Mouse (Mus musculus) forebrain, embryonic 11.5 days (tissue): Measurements from ENCODE around the gene Asb8. TPM values are rescaled to one million over a fixed set of nuclear protein-coding genes. Genes with fewer than 3 reads are reported as not detected.

Source experiments
- ATAC-seq: fragments of 200-750 bp; cut with Nextera tagmentation; replicated peaks from 2 replicates; pipeline ENCODE4 v1.8.0; 2017; ENCODE audit warnings: moderate TSS enrichment; ENCODE audit not compliant: low FRiP score
- DNase-seq: peaks from one replicate; pipeline ENCODE4 v3.0.0-alpha.2; 2017; ENCODE audit warnings: low spot score
- H3K27ac ChIP-seq: fragments of 300-500 bp; sonication (generic); 2 replicates; pipeline ENCODE4 v1.5.1; 2014; ENCODE audit warnings: low read depth, low read length
- H3K27me3 ChIP-seq: fragments of 300-500 bp; sonication (generic); 2 replicates; pipeline ENCODE4 v1.6.1; 2014; ENCODE audit warnings: mild to moderate bottlenecking, low read length, mixed read lengths; ENCODE audit not compliant: control insufficient read depth, insufficient read depth
- H3K36me3 ChIP-seq: fragments of 300-500 bp; sonication (generic); 2 replicates; pipeline ENCODE4 v1.6.1; 2014; ENCODE audit warnings: mild to moderate bottlenecking, low read length, moderate library complexity, mixed read lengths; ENCODE audit not compliant: control insufficient read depth, insufficient read depth
- H3K4me1 ChIP-seq: fragments of 300-500 bp; sonication (generic); replicated peaks from 2 replicates; pipeline ENCODE4 v1.6.1; 2014; ENCODE audit warnings: low read length, mixed read lengths; ENCODE audit not compliant: control insufficient read depth, insufficient read depth
- H3K4me2 ChIP-seq: fragments of 300-500 bp; sonication (generic); 2 replicates; pipeline ENCODE4 v1.6.1; 2014; ENCODE audit warnings: low read depth, mild to moderate bottlenecking, low read length, moderate library complexity, mixed read lengths; ENCODE audit not compliant: severe bottlenecking
- H3K4me3 ChIP-seq: fragments of 300-500 bp; sonication (generic); 2 replicates; pipeline ENCODE4 v1.5.1; 2014; ENCODE audit warnings: low read depth, low read length
- H3K9ac ChIP-seq: fragments of 300-500 bp; sonication (generic); 2 replicates; pipeline ENCODE4 v1.6.1; 2014; ENCODE audit warnings: low read length
- H3K9me3 ChIP-seq: fragments of 300-500 bp; sonication (generic); 2 replicates; pipeline ENCODE4 v1.6.1; 2016; ENCODE audit warnings: low read length, mixed read lengths; ENCODE audit not compliant: control insufficient read depth
- WGBS: fragments of 180-500 bp; shearing (Covaris S2); extraction: QIAGEN DNeasy Blood & Tissue Kit; methylation state at CpG from one replicate; pipeline ENCODE4 v1.1.7; 2014; 5-methylcytosine and 5-hydroxymethylcytosine counted together
- polyA plus RNA-seq: library from polyadenylated mRNA; unstranded; fragments of >200 nt; fragmentation: Nextera tagmentation; extraction: Ambion mirVana; gene quantifications from 2 replicates; pipeline ENCODE4 v1.2.1, GENCODE M21; 2014

Asb8 gene
- polyA plus RNA-seq, 1 experiment from 2014 or later, result 47.4 TPM

- Histone ChIP-seq H3K4me1 (peaks cover 11% of the 10 kb centered on the region; the same call in 1 of the 2 replicates), H3K4me2 (peak within 1 kb of the TSS; percentile 87), H3K27ac (peak within 1 kb of the TSS; percentile 92), H3K27me3 (peaks cover 20% of the 10 kb centered on the region), H3K9ac (peak within 1 kb of the TSS; percentile 62), H3K36me3 (no peaks in the 10 kb centered on the region), H3K4me3 (peak within 1 kb of the TSS; percentile 44), H3K9me3 (no peaks in the 10 kb centered on the region)
- no peak for DNase-seq
- WGBS, result under 1% methylated on average over 18 of the region's 18 CpGs
- peak; percentile 76 for ATAC-seq
These were observed 1.7 kb upstream of the Asb8 start, which contains the start of gene Ccdc184 for GRCm38 (mm10) chr15:98166963-98167644. Gene Ccdc184 (plus strand): TSS chr15:98167158.

GRCm38 (mm10) chr15:98162561-98162960 is 2.9 kb downstream of the Asb8 start:
- 76% methylated on average over 4 of the region's 4 CpGs for WGBS
- H3K4me1 ChIP-seq, result 0 out of 2 replicates have a peak, but pooled peaks cover 2% of the 10 kb centered on the region

GRCm38 (mm10) chr15:98161026-98161805 is 4.2 kb downstream of the Asb8 start:
- H3K4me1 ChIP-seq, result no peaks in the 10 kb centered on the region
- 62% methylated on average over 19 of the region's 19 CpGs for WGBS
- no peak overlapping the region for H3K9ac ChIP-seq
- no peak overlapping the region for H3K4me2 ChIP-seq
- no peak overlapping the region for H3K4me3 ChIP-seq
- H3K9me3 ChIP-seq, result no peaks in the 10 kb centered on the region
- no peaks in the 10 kb centered on the region for H3K36me3 ChIP-seq
- ATAC-seq (no peak), DNase-seq (no peak)
- H3K27me3 ChIP-seq, result no peaks in the 10 kb centered on the region
- no peak overlapping the region for H3K27ac ChIP-seq

More at GRCm38 (mm10) chr15:98162561-98162960, 2.9 kb downstream of the Asb8 start:
- no peak for ATAC-seq
- Histone ChIP-seq H3K4me2 (no peak overlapping the region), H3K4me3 (no peak overlapping the region), H3K27me3 (no peaks in the 10 kb centered on the region), H3K36me3 (no peaks in the 10 kb centered on the region), H3K9me3 (no peaks in the 10 kb centered on the region), H3K9ac (no peak overlapping the region), H3K27ac (no peak overlapping the region)
- DNase-seq, result no peak

GRCm38 (mm10) chr15:98157253-98157652 is 8.2 kb downstream of the Asb8 start:
- no peak overlapping the region for H3K4me2 ChIP-seq
- no peak overlapping the region for H3K27ac ChIP-seq
- no peak for DNase-seq
- WGBS, result 76% methylated on average over 1 of the region's 1 CpGs
- ATAC-seq, result no peak
- no peaks in the 10 kb centered on the region for H3K4me1 ChIP-seq
- no peaks in the 10 kb centered on the region for H3K36me3 ChIP-seq
- no peak overlapping the region for H3K9ac ChIP-seq
- no peaks in the 10 kb centered on the region for H3K27me3 ChIP-seq
- no peaks in the 10 kb centered on the region for H3K9me3 ChIP-seq
- H3K4me3 ChIP-seq, result no peak overlapping the region

- no peaks in the 10 kb centered on the region for H3K36me3 ChIP-seq
- DNase-seq, result no peak
These were observed 9.5 kb downstream of the Asb8 start for GRCm38 (mm10) chr15:98155944-98156343.

GRCm38 (mm10) chr15:98155272-98155671 is 10.2 kb downstream of the Asb8 start:
- no peaks in the 10 kb centered on the region for H3K9me3 ChIP-seq
- H3K27me3 ChIP-seq, result no peaks in the 10 kb centered on the region
- H3K4me2 ChIP-seq, result no peak overlapping the region
- no peaks in the 10 kb centered on the region for H3K4me1 ChIP-seq
- no peaks in the 10 kb centered on the region for H3K36me3 ChIP-seq
- ATAC-seq, result no peak
- H3K4me3 ChIP-seq, result no peak overlapping the region
- WGBS, result 91% methylated on average over 5 of the region's 5 CpGs
- H3K9ac ChIP-seq, result no peak overlapping the region
- H3K27ac ChIP-seq, result no peak overlapping the region
- DNase-seq, result no peak

More at GRCm38 (mm10) chr15:98155944-98156343, 9.5 kb downstream of the Asb8 start:
- no peaks in the 10 kb centered on the region for H3K9me3 ChIP-seq
- no peak overlapping the region for H3K4me3 ChIP-seq
- no peaks in the 10 kb centered on the region for H3K27me3 ChIP-seq
- no peak for ATAC-seq
- H3K27ac ChIP-seq, result no peak overlapping the region
- no peaks in the 10 kb centered on the region for H3K4me1 ChIP-seq
- no peak overlapping the region for H3K4me2 ChIP-seq
- H3K9ac ChIP-seq, result no peak overlapping the region
- 81% methylated on average over 4 of the region's 4 CpGs for WGBS

GRCm38 (mm10) chr15:98154631-98155030 is 10.8 kb downstream of the Asb8 start:
- Histone ChIP-seq H3K4me2 (no peak overlapping the region), H3K27ac (no peak overlapping the region), H3K27me3 (no peaks in the 10 kb centered on the region), H3K36me3 (no peaks in the 10 kb centered on the region), H3K9me3 (no peaks in the 10 kb centered on the region), H3K4me1 (no peaks in the 10 kb centered on the region), H3K4me3 (no peak overlapping the region), H3K9ac (no peak overlapping the region)
- no peak for DNase-seq
- 82% methylated on average over 3 of the region's 3 CpGs for WGBS
- no peak for ATAC-seq

GRCm38 (mm10) chr15:98154146-98154545 is 11.3 kb downstream of the Asb8 start:
- DNase-seq (no peak), ATAC-seq (no peak)
- no peak overlapping the region for H3K4me3 ChIP-seq
- H3K36me3 ChIP-seq, result no peaks in the 10 kb centered on the region
- no peaks in the 10 kb centered on the region for H3K27me3 ChIP-seq
- no peak overlapping the region for H3K4me2 ChIP-seq
- H3K27ac ChIP-seq, result no peak overlapping the region
- H3K4me1 ChIP-seq, result no peaks in the 10 kb centered on the region
- WGBS, result 67% methylated on average over 4 of the region's 4 CpGs
- no peak overlapping the region for H3K9ac ChIP-seq
- no peaks in the 10 kb centered on the region for H3K9me3 ChIP-seq
